Mouse (Mus musculus) gastrocnemius, adult 2 months (tissue): ENCODE data around the gene Hoxc6. TPM values are rescaled to one million over a fixed set of nuclear protein-coding genes. Genes with fewer than 3 reads are reported as not detected.
A peak's percentile ranks its signal among the peaks of the same experiment; 100 is the strongest.

Experiments used
- DNase-seq: peaks from one replicate; pipeline ENCODE4 v3.0.0; 2022
- H3K27ac ChIP-seq: fragments of 200-600 bp; 2 replicates; pipeline ENCODE4 v1.8.1; 2022; ENCODE audit warnings: mild to moderate bottlenecking
- H3K4me3 ChIP-seq: fragments of 200-600 bp; 2 replicates; pipeline ENCODE4 v1.8.1; 2022; ENCODE audit warnings: mild to moderate bottlenecking, moderate library complexity
- CTCF ChIP-seq: fragments of 200-600 bp; IDR thresholded peaks from 2 replicates; pipeline ENCODE4 v1.8.1; 2022; ENCODE audit warnings: antibody characterized with exemption, mild to moderate bottlenecking, moderate library complexity
- intact Hi-C: fragments of 180-260 bp; cut with DNase I; formaldehyde crosslinking; loops from one replicate; pipeline ENCODE4 v1.15.1; 2025
- total RNA-seq, 2 experiments: library from RNA; stranded (reverse); gene quantifications; 2 replicates each; pipeline ENCODE4 v1.2.3; 2021

Hoxc6 gene
- total RNA-seq, 2 experiments from 2014 or later = 8.1 to 8.6 TPM

DNA sequence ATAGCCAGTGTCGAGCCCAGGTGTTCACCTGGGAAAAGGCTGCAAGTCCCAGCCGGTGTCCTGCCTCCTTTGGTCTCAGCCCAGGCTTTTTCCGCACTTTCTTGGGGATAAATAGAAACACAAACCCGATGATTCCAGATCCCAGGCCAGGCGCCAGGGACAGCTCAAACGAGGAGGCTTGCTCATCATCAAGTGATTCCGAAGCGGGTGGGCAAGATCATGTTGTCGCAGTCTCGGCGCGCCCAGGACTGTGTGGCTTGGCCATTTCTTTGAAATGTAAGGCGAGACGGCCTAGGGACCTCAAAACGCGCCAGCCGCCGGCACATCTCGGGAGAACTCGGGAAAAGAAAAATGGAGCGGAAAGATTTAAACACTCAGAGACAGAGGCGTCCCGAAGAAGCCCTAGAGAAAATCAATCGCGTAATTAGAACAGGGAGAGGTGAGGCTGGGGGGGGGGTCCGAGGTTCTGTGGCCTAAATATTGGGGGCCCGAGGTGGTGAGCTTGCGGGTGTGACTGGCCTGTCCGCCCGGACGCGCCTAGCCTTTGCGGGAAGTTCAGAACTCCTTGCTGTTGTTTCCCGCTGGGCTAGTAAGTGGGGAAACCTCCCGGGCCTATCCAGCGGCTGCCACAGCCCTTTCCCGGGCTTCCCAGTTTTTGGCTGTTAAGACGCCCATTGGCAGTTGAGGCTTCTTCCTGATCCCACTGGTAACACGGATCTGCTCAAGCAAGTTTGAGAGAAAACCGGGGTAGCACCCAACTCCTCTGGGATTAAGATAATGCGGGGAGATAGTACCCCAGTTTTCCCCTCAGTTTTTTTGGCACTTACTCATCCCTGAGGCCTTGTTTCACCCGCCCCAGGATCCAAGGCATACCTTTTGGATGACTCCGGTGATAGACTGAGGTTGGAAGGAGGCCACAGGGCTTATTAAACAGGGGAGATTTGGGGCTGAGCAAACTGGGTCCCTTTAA lies 29.5 kb downstream of the Hoxc6 start:
- DNase-seq = peak; percentile 87
- Histone ChIP-seq H3K27ac (peak overlapping the region; percentile 78), H3K4me3 (peak overlapping the region; percentile 61)
- no peak for TF ChIP-seq CTCF
- intact Hi-C loops = no loop called here

DNA sequence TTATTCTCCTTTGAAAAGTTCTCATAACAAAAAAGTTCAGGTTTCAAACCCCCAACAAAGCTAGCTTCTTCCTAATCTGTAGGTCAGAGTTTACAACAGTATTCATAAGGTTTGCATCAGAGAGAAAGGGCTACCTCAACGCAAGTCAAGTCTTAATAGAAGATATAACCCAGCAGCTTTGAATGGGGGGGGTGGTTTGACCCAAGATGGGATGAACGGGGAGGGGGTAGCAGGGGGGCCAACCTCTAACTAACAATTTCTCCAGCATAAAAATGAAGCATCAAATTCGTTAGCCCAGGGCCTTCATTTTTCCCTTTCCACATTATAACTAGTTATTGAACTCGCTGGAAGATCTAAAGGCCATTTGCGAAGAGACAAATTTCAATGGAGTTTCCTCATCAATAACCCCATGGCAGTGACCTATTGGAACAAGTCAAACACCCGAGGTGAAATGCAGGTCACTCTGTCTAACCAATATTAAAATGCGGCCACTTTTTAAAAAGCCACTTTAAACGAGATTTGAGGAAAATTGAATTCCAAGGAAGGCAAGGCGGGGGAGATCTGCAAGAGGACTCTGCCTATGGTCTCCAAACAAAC lies 31.0 kb downstream of the Hoxc6 start:
- Histone ChIP-seq H3K27ac (no peak overlapping the region), H3K4me3 (no peak overlapping the region)
- intact Hi-C loops = no loop called here
- DNase-seq = no peak
- TF ChIP-seq CTCF = no peak

DNA sequence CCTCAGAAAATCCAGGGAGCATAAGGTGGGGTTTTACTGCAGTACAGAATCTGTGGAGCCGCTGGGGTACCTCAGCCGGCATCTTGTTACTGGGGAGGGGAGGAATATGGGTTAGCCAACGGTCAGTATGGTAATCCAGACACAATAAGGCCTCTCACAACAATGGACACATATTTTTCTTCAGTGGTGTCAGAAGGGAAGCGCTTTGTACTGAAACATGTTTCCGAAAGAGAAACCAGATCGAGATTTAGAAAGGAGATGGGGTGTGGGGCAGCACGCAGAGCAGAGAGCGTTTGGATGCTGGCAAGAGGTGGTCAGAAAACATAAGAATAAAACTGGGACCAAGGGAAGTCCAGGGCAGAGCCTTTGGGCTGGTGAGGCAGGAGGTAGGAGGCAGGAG lies 32.1 kb downstream of the Hoxc6 start:
- no peak for TF ChIP-seq CTCF
- intact Hi-C loops = no loop called here
- no peak for DNase-seq
- no peak overlapping the region for H3K4me3 ChIP-seq
- H3K27ac ChIP-seq = no peak overlapping the region

DNA sequence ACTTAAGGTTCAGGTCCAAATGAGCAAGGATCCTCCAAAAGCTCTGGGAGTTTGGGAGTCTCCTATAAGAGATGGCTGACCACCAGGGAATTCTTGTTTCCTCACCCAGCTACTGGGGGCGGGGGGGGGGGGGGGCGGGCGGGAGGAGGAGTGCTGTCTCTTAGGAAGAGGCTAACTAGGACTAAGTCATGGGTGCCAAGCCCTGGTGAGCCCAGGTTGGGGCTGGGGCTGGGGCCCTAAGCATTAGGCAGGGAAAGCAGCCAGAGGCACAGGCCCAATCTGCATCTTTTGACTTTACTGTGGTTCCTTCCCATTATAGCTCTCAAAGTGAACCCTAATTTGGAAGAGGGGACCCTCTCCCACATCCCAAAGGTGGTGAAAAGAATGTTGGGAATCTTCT lies 34.1 kb downstream of the Hoxc6 start:
- intact Hi-C loops = no loop called here
- DNase-seq = no peak
- no peak overlapping the region for H3K4me3 ChIP-seq
- H3K27ac ChIP-seq = no peak overlapping the region
- no peak for TF ChIP-seq CTCF

DNA sequence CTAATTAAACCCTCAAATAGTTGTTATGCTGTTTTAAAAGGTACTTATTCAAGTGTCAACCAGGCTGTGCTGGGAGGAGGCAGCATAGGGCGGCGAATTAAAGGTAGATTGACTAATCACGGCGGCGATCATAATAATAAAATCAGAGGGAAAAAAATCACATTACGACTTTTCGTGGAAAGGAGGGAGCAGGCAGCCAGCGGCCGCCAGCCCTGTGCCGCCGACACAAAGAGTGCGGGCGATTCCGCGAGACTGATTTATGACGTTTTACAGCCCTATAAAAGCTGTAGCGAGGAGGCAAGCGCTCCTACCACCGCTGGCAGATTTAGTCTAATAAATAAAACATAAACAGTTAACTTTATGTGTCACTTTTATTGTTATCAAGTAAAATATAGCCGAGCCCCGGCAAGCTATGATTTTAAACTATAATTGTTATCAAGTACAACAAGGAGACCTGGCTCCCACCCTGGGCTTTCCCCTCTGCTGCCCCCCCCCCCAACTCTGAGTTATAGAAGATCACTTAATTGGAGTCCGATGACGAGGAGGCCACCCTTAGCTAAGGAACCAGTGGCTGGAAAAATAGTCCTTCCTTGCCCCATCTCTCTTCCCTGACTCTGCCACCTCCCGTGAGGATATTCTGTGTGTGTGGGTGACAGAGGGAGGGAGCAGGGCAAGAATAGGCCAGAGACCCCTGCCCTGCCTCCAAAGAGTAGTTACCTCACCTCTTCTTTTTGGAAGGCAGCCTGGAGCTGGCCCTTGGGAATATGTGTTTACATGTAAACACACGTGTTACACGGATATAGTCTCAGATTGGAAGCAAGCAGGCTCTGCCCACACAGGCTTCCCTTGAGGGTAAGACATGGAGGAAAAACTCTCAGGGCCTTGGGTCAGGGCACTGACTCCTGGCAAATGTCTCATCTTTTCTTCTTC lies 34.9 kb downstream of the Hoxc6 start:
- Histone ChIP-seq H3K27ac (no peak overlapping the region), H3K4me3 (no peak overlapping the region)
- no peak for TF ChIP-seq CTCF
- intact Hi-C loops = no loop called here
- no peak for DNase-seq

DNA sequence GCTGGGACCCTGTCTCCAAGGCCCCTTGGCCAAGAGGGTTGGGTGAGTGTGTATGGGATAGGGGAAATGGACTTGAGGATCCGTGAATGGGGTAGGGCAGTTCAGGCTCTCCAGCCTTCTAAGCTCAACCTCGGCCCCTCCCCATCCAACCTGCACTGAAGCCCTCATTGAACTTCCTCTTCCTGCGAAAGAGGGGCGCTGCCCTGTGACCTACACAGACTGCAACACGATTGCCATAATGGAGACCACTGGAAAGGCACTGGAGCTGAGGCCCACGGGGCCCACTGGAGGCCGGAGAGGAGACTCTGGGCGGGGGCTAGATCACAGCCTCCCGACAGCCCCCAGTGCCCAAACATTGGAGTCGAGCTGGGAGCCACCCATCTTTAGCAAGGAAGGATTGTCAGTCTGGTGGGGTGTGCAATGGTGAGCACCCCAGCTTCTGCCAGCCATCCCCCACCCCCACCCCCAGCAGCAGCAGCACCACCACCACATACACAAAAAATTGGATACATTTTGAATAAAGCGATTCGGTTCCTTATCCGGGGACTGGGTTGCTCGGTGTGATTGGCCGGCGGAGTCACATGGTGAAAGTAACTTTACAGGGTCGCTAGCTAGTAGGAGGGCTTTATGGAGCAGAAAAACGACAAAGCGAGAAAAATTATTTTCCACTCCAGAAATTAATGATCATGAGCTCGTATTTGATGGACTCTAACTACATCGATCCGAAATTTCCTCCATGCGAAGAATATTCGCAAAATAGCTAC lies 36.2 kb downstream of the Hoxc6 start:
- TF ChIP-seq CTCF = no peak
- peak; percentile 56 for DNase-seq
- intact Hi-C loops = no loop called here
- peak overlapping the region; percentile 63 for H3K27ac ChIP-seq
- peak overlapping the region; percentile 65 for H3K4me3 ChIP-seq

DNA sequence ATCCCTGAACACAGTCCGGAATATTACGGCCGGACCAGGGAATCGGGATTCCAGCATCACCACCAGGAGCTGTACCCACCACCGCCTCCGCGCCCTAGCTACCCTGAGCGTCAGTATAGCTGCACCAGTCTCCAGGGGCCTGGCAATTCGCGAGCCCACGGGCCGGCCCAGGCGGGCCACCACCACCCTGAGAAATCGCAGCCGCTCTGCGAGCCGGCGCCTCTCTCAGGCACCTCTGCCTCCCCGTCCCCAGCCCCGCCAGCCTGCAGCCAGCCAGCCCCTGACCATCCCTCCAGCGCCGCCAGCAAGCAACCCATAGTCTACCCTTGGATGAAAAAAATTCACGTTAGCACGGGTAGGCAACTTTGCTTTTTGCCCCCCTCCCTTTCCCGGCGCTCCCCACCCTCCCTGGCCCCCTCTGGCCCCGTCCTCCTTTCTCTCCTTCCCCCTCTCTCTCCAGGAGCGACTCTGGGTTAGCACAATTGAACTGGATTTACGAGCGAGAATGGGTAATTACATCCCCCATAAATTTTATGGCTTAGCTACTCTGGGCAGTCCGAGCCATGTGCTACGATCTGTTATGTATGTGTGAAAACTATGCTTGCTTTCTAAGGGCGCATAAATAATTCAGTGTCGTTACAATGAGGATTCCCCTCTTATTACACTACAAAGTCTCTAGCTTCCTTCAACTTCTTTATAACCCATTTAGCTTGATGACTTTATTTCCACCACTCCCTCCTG lies 36.9 kb downstream of the Hoxc6 start:
- peak overlapping the region; percentile 63 for H3K27ac ChIP-seq
- intact Hi-C loops = loop anchor here (1.0 kb wide), 1 partner anchor 12 kb away; no protein-coding TSS in a partner anchor
- TF ChIP-seq CTCF = no peak
- H3K4me3 ChIP-seq = peak overlapping the region; percentile 65
- DNase-seq = peak; percentile 42

DNA sequence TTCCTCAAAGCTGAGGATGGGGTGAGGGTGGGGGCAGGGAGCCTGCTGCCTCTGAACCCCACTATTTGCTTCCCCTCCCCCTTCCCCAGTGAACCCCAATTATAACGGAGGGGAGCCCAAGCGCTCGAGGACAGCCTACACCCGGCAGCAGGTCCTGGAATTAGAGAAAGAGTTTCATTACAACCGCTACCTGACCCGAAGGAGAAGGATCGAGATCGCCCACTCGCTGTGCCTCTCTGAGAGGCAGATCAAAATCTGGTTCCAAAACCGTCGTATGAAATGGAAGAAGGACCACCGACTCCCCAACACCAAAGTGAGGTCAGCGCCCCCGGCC lies 37.5 kb downstream of the Hoxc6 start:
- TF ChIP-seq CTCF = no peak
- peak overlapping the region; percentile 65 for H3K4me3 ChIP-seq
- intact Hi-C loops = loop anchor here (1.0 kb wide), 1 partner anchor 12 kb away; no protein-coding TSS in a partner anchor
- DNase-seq = no peak
- no peak overlapping the region for H3K27ac ChIP-seq

DNA sequence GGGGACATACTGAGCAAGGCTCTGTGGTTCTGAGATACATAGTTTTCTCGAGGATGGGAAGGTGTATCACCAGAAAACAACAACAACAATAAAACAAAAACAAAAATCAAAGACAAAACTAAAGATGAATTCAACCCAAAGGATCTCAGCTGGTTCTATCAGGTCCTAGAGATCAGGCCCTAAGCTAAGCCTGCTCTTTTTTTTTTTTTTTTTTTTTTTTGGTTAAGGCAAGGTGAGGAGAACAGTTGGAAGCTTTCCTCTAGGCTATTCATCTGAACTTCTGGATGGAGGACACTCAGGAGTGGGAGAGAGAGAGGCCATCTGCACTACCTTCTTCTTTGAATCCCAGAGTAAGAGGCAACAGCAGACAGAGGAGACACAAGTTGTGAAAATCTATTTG lies 39.5 kb downstream of the Hoxc6 start:
- DNase-seq = no peak
- intact Hi-C loops = no loop called here
- H3K27ac ChIP-seq = no peak overlapping the region
- TF ChIP-seq CTCF = no peak
- H3K4me3 ChIP-seq = no peak overlapping the region

DNA sequence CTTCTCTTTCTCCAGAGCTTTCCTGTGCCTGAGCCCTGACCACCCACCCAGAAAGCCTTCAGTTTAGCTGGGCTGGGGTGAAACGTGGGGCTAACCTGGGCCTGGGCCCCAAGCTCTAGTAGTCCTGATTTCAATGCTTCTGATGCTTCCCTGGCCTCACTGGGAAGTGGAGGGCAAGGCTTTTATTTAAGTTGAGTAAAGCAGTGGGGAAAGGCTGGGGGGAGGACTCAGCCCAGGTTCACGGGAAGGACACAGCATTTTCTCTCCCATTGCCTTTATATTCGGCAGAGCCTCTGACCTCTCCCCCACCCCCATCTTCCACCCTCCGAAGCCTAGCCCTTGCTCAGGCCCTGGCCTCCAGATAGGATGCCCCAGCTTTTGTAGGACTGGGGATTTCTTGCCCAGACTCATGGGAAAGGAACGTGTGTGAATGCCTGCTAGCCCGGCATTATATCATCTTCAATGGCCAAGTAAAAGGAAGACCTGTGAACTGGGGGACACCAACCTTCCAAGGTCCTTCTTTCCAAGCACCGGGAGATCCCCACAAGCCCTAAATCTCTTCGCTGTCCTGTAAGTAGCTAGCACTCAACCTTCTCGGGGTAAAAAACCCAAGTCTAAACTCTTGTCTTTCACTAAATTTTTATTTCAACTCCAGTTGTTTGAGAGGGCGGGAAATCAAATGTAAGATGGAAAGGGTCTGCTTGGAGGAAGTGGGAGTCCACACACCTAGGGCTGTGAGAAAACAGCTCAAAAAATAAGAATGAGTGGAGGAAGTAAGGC lies 40.8 kb downstream of the Hoxc6 start:
- Histone ChIP-seq H3K4me3 (no peak overlapping the region), H3K27ac (no peak overlapping the region)
- no peak for DNase-seq
- TF ChIP-seq CTCF = no peak
- intact Hi-C loops = no loop called here

DNA sequence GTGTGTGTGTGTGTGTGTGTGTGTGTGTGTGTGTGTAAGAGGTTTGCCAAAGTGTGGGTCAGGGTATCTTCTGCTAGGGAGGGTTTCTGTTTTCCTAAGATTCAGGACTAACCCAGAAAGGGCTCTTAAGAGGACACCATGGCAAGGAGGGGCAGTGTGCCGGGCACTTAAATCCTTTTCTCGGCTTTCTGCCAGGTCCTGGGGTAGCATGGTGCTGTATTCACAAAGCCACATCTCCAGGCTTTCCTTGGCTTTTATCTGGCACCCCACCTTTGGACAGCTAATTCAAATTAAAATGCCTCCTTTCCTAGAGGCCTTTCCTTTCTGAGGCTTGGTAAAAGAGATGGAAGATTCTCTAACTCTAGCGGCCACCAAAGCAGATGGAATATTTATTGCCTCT lies 41.6 kb downstream of the Hoxc6 start:
- Histone ChIP-seq H3K27ac (no peak overlapping the region), H3K4me3 (no peak overlapping the region)
- no peak for TF ChIP-seq CTCF
- intact Hi-C loops = no loop called here
- DNase-seq = no peak
